Mouse (Mus musculus) erythroblast, embryonic 14.5 days (primary cell): ENCODE data around the gene Tead3. TPM values are rescaled to one million over a fixed set of nuclear protein-coding genes. Genes with fewer than 3 reads are reported as not detected.

Experiments used
- H3K27me3 ChIP-seq: 2 replicates; pipeline ENCODE4 v1.6.1; 2012; ENCODE audit warnings: inconsistent platforms; ENCODE audit not compliant: control insufficient read depth
- H3K36me3 ChIP-seq: 2 replicates; pipeline ENCODE4 v1.6.1; 2012; ENCODE audit warnings: mild to moderate bottlenecking, inconsistent platforms; ENCODE audit not compliant: control insufficient read depth
- H3K4me1 ChIP-seq: 2 replicates; pipeline ENCODE4 v1.6.1; 2012; ENCODE audit warnings: inconsistent platforms; ENCODE audit not compliant: control insufficient read depth
- H3K4me3 ChIP-seq: replicated peaks from 2 replicates; pipeline ENCODE3; 2012; ENCODE audit warnings: moderate library complexity, mild to moderate bottlenecking, inconsistent platforms
- H3K9me3 ChIP-seq: 2 replicates; pipeline ENCODE4 v1.6.1; 2012; ENCODE audit warnings: low read length, inconsistent platforms, mixed read lengths; ENCODE audit not compliant: control insufficient read depth
- GATA1 ChIP-seq: IDR thresholded peaks from 2 replicates; pipeline ENCODE4 v1.6.1; 2012; ENCODE audit warnings: low read length, inconsistent platforms, mixed read lengths
- TAL1 ChIP-seq: IDR thresholded peaks from 3 replicates; pipeline ENCODE4 v1.6.1; 2012; ENCODE audit warnings: low read length, inconsistent platforms, mixed read lengths
- polyA plus RNA-seq: library from polyadenylated mRNA; stranded (reverse); fragments of >175 nt; gene quantifications from 2 replicates; pipeline ENCODE4 v1.2.3, GENCODE M21; 2012

Tead3 gene
- polyA plus RNA-seq, 1 experiment = 0.22 TPM

- H3K9me3 ChIP-seq = peaks cover 5% of the 10 kb centered on the region
- H3K36me3 ChIP-seq = peaks cover 7% of the 10 kb centered on the region
- H3K4me3 ChIP-seq = no peak overlapping the region
- no peaks in the 10 kb centered on the region for H3K27me3 ChIP-seq
- peaks cover 10% of the 10 kb centered on the region for H3K4me1 ChIP-seq
- TF ChIP-seq TAL1 = no peak
- no peak for TF ChIP-seq GATA1
Measured at GRCm38 (mm10) chr17:28305172-28305571, 45.4 kb downstream of the Tead3 start.

- no peak for TF ChIP-seq TAL1
- no peak for TF ChIP-seq GATA1
- H3K27me3 ChIP-seq = no peaks in the 10 kb centered on the region
- H3K36me3 ChIP-seq = peaks cover 41% of the 10 kb centered on the region
- peaks cover 2% of the 10 kb centered on the region; the same call in 1 of the 2 replicates for H3K4me1 ChIP-seq
- H3K4me3 ChIP-seq = no peak overlapping the region
- peaks cover 5% of the 10 kb centered on the region for H3K9me3 ChIP-seq
Measured at GRCm38 (mm10) chr17:28300850-28301249, 49.8 kb downstream of the Tead3 start.

GRCm38 (mm10) chr17:28300323-28300722 lies 50.3 kb downstream of the Tead3 start:
- Histone ChIP-seq H3K27me3 (no peaks in the 10 kb centered on the region), H3K36me3 (peaks cover 46% of the 10 kb centered on the region), H3K4me1 (peaks cover 2% of the 10 kb centered on the region; the same call in 1 of the 2 replicates), H3K4me3 (no peak overlapping the region), H3K9me3 (peaks cover 3% of the 10 kb centered on the region)
- TF ChIP-seq GATA1 = no peak

GRCm38 (mm10) chr17:28299669-28300320 lies 50.8 kb downstream of the Tead3 start:
- no peaks in the 10 kb centered on the region for H3K27me3 ChIP-seq
- peaks cover 52% of the 10 kb centered on the region for H3K36me3 ChIP-seq
- no peak for TF ChIP-seq TAL1
- no peak for TF ChIP-seq GATA1
- no peak overlapping the region for H3K4me3 ChIP-seq
- peaks cover 4% of the 10 kb centered on the region; the same call in 1 of the 2 replicates for H3K4me1 ChIP-seq
- H3K9me3 ChIP-seq = no peaks in the 10 kb centered on the region

- Histone ChIP-seq H3K36me3 (peaks cover 56% of the 10 kb centered on the region), H3K9me3 (no peaks in the 10 kb centered on the region), H3K27me3 (no peaks in the 10 kb centered on the region), H3K4me3 (no peak overlapping the region), H3K4me1 (peaks cover 4% of the 10 kb centered on the region)
- TF ChIP-seq TAL1 (no peak), GATA1 (no peak)
Measured at GRCm38 (mm10) chr17:28298888-28299287, 51.7 kb downstream of the Tead3 start.

- H3K9me3 ChIP-seq = peaks cover 5% of the 10 kb centered on the region
- peaks cover 64% of the 10 kb centered on the region for H3K36me3 ChIP-seq
- no peak overlapping the region for H3K4me3 ChIP-seq
- H3K27me3 ChIP-seq = no peaks in the 10 kb centered on the region
- TF ChIP-seq TAL1 (no peak), GATA1 (no peak)
- H3K4me1 ChIP-seq = peaks cover 13% of the 10 kb centered on the region
Measured at GRCm38 (mm10) chr17:28294449-28295333, 55.9 kb downstream of the Tead3 start.

- TF ChIP-seq GATA1 = no peak
- no peak for TF ChIP-seq TAL1
- no peak overlapping the region for H3K4me3 ChIP-seq
- H3K4me1 ChIP-seq = peaks cover 13% of the 10 kb centered on the region
- H3K9me3 ChIP-seq = peaks cover 5% of the 10 kb centered on the region
- peaks cover 55% of the 10 kb centered on the region for H3K36me3 ChIP-seq
- H3K27me3 ChIP-seq = no peaks in the 10 kb centered on the region
Measured at GRCm38 (mm10) chr17:28293716-28294115, 56.9 kb downstream of the Tead3 start.

- no peak for TF ChIP-seq GATA1
- no peak for TF ChIP-seq TAL1
- no peak overlapping the region for H3K4me3 ChIP-seq
- peaks cover 5% of the 10 kb centered on the region for H3K9me3 ChIP-seq
- peaks cover 17% of the 10 kb centered on the region for H3K4me1 ChIP-seq
- H3K27me3 ChIP-seq = no peaks in the 10 kb centered on the region
- H3K36me3 ChIP-seq = peaks cover 57% of the 10 kb centered on the region
Measured at GRCm38 (mm10) chr17:28291346-28291745, 59.3 kb downstream of the Tead3 start.

- H3K27me3 ChIP-seq = no peaks in the 10 kb centered on the region
- no peak overlapping the region for H3K4me3 ChIP-seq
- TF ChIP-seq GATA1 (no peak), TAL1 (no peak)
- H3K9me3 ChIP-seq = peaks cover 5% of the 10 kb centered on the region
- peaks cover 17% of the 10 kb centered on the region for H3K4me1 ChIP-seq
- H3K36me3 ChIP-seq = peaks cover 53% of the 10 kb centered on the region
Measured at GRCm38 (mm10) chr17:28290671-28291070, 59.9 kb downstream of the Tead3 start.
